In genomic region chr9:101228892-101229291, GRCm38 (mm10) we compare ENCODE assay signal across 24 mouse cellular contexts. TPM values are rescaled to one million over a fixed set of nuclear protein-coding genes. Genes with fewer than 3 reads are reported as not detected.
DNase-seq lines count a peak whose midpoint lies in the region; ATAC-seq and TF ChIP-seq lines count a peak whose summit lies in the region.
"Had no signal": no experiment of that assay in that cellular context is flagged by ENCODE, and none has a peak within 500 bp of the region (broad histone marks: within the 10 kb centered on the region; RNA-seq: fewer than 3 reads in every experiment).

No protein-coding gene starts in this region.

- no peaks in the 10 kb centered on the region for H3K27me3 ChIP-seq in heart, embryonic 12.5 days (replicated peaks)
- no peaks in the 10 kb centered on the region for H3K27me3 ChIP-seq in intestine, embryonic 15.5 days (replicated peaks)
- no peaks in the 10 kb centered on the region for H3K27me3 ChIP-seq in intestine, postnatal 0 days (replicated peaks; ENCODE audit: control insufficient read depth, insufficient read depth, low read length)
- H3K27me3 ChIP-seq: embryonic facial prominence, embryonic 12.5 days; embryonic facial prominence, embryonic 15.5 days; forebrain, embryonic 12.5 days; forebrain, embryonic 15.5 days; heart, embryonic 13.5 days; hindbrain, embryonic 12.5 days; hindbrain, embryonic 15.5 days had no signal

- no peaks in the 10 kb centered on the region; the same call in 1 of the 2 replicates for H3K4me1 ChIP-seq in heart, embryonic 12.5 days (replicated peaks)
- H3K4me1 ChIP-seq in intestine, embryonic 15.5 days (replicated peaks): no peaks in the 10 kb centered on the region
- H3K4me1 ChIP-seq in intestine, postnatal 0 days (replicated peaks; ENCODE audit: control insufficient read depth, insufficient read depth, low read length): no peaks in the 10 kb centered on the region
- H3K4me1 ChIP-seq: embryonic facial prominence, embryonic 12.5 days; embryonic facial prominence, embryonic 15.5 days; forebrain, embryonic 12.5 days; forebrain, embryonic 15.5 days; heart, embryonic 13.5 days; hindbrain, embryonic 12.5 days; hindbrain, embryonic 15.5 days had no signal

- no peak overlapping the region for H3K4me3 ChIP-seq in heart, embryonic 12.5 days
- H3K4me3 ChIP-seq in intestine, embryonic 15.5 days (replicated peaks): no peak overlapping the region
- no peak overlapping the region for H3K4me3 ChIP-seq in intestine, postnatal 0 days (ENCODE audit: low read depth, low read length)
- H3K4me3 ChIP-seq: embryonic facial prominence, embryonic 12.5 days; embryonic facial prominence, embryonic 15.5 days; forebrain, embryonic 12.5 days; forebrain, embryonic 15.5 days; heart, embryonic 13.5 days; hindbrain, embryonic 12.5 days; hindbrain, embryonic 15.5 days had no signal

- no peaks in the 10 kb centered on the region for H3K9me3 ChIP-seq in heart, embryonic 12.5 days (replicated peaks)
- H3K9me3 ChIP-seq in intestine, embryonic 15.5 days: no peaks in the 10 kb centered on the region
- no peaks in the 10 kb centered on the region for H3K9me3 ChIP-seq in intestine, postnatal 0 days (ENCODE audit: control insufficient read depth)
- H3K9me3 ChIP-seq: embryonic facial prominence, embryonic 12.5 days; embryonic facial prominence, embryonic 15.5 days; forebrain, embryonic 12.5 days; forebrain, embryonic 15.5 days; heart, embryonic 13.5 days; hindbrain, embryonic 12.5 days; hindbrain, embryonic 15.5 days had no signal

- H3K4me2 ChIP-seq in heart, embryonic 12.5 days: no peak overlapping the region
- H3K4me2 ChIP-seq in intestine, embryonic 15.5 days (replicated peaks): no peak overlapping the region
- H3K4me2 ChIP-seq in intestine, postnatal 0 days (replicated peaks; ENCODE audit: low read depth): no peak overlapping the region
- H3K4me2 ChIP-seq: embryonic facial prominence, embryonic 12.5 days; embryonic facial prominence, embryonic 15.5 days; forebrain, embryonic 12.5 days; forebrain, embryonic 15.5 days; heart, embryonic 13.5 days; hindbrain, embryonic 12.5 days; hindbrain, embryonic 15.5 days had no signal

- TF ChIP-seq CTCF in intestine, postnatal 0 days (IDR thresholded peaks at IDR 0.05; ENCODE audit: low read depth): no peak

- DNase-seq in adrenal gland, adult 2 months: peak; percentile 15
- no peak for DNase-seq in adrenal gland, adult 18-20 months (ENCODE audit: low spot score in 2 of 2)
- DNase-seq in Muller cell, postnatal 12 days (ENCODE audit: inconsistent ontology term): peak; percentile 53
- peak; percentile 43 for DNase-seq in brain, adult 2 months (ENCODE audit: low read depth, low spot score)
- no peak for DNase-seq in B cell, adult 2 months
- DNase-seq: adrenal gland, postnatal 10 days; cerebellum, adult 11 months; cerebellum, adult 2 months; cerebellum, adult 9-11 months; cerebellum, postnatal 25 days; gastrocnemius, postnatal 25 days; heart, adult 18-20 months; kidney, adult 18-20 months had no signal

- H3K9ac ChIP-seq in heart, embryonic 12.5 days: no peak overlapping the region
- no peak overlapping the region for H3K9ac ChIP-seq in intestine, embryonic 15.5 days
- no peak overlapping the region for H3K9ac ChIP-seq in intestine, postnatal 0 days (ENCODE audit: low read depth, low read length)
- H3K9ac ChIP-seq: embryonic facial prominence, embryonic 12.5 days; embryonic facial prominence, embryonic 15.5 days; forebrain, embryonic 12.5 days; forebrain, embryonic 15.5 days; heart, embryonic 13.5 days; hindbrain, embryonic 12.5 days; hindbrain, embryonic 15.5 days had no signal

- ATAC-seq in heart, embryonic 12.5 days (ENCODE audit: insufficient number of reproducible peaks, low FRiP score): no peak
- no peak for ATAC-seq in intestine, embryonic 15.5 days
- no peak for ATAC-seq in intestine, postnatal 0 days
- ATAC-seq: CD4-positive, CD25-positive, alpha-beta regulatory T cell, adult 4 months; forebrain, embryonic 15.5 days had no signal

- H3K27ac ChIP-seq in heart, embryonic 12.5 days (ENCODE audit: poor library complexity, severe bottlenecking): no peak overlapping the region
- H3K27ac ChIP-seq in intestine, embryonic 15.5 days: no peak overlapping the region
- H3K27ac ChIP-seq in intestine, postnatal 0 days (ENCODE audit: low read depth, low read length): no peak overlapping the region
- H3K27ac ChIP-seq: embryonic facial prominence, embryonic 12.5 days; embryonic facial prominence, embryonic 15.5 days; forebrain, embryonic 12.5 days; forebrain, embryonic 15.5 days; heart, embryonic 13.5 days; hindbrain, embryonic 12.5 days; hindbrain, embryonic 15.5 days had no signal

- H3K36me3 ChIP-seq in heart, embryonic 12.5 days: 0 out of 2 replicates have a peak, but pooled peaks cover 2% of the 10 kb centered on the region
- no peaks in the 10 kb centered on the region for H3K36me3 ChIP-seq in intestine, embryonic 15.5 days
- no peaks in the 10 kb centered on the region for H3K36me3 ChIP-seq in intestine, postnatal 0 days (ENCODE audit: control insufficient read depth, insufficient read depth)
- H3K36me3 ChIP-seq: embryonic facial prominence, embryonic 12.5 days; embryonic facial prominence, embryonic 15.5 days; forebrain, embryonic 12.5 days; forebrain, embryonic 15.5 days; hindbrain, embryonic 12.5 days had no signal

RNA-seq across cellular contexts. Expression of gene Ppp2r3a, which starts 22.7 kb away (rescaled TPM):
- total RNA-seq in adrenal gland, adult 2 months (2021): 10 to 100 TPM; 21.5 to 22.2 TPM
- 1.1 and 1.7 TPM in 2 replicates for polyA plus RNA-seq in adrenal gland, adult 2 months (2012; rRNA removed)
- 10 to 100 TPM; 15.1 to 22.2 TPM for total RNA-seq in adrenal gland, adult 18-20 months (2021)
- polyA plus RNA-seq in heart, embryonic 12.5 days (2016; fragmentation: Nextera tagmentation; extraction: Ambion mirVana): 80.5 and 83.7 TPM in 2 replicates
- 9.0 and 9.8 TPM in 2 replicates for polyA plus RNA-seq in intestine, embryonic 15.5 days (2015; fragmentation: Nextera tagmentation; extraction: Ambion mirVana)
- 4.5 and 5.0 TPM in 2 replicates for polyA plus RNA-seq in intestine, postnatal 0 days (2015; fragmentation: Nextera tagmentation; extraction: Ambion mirVana)

Comparison
In these comparisons a context has a peak if more than half of its experiments do, and no peak if none do; other contexts are left out.
1. DNase-seq: peak in adrenal gland, adult 2 months (single experiment), Muller cell, postnatal 12 days (single experiment) and brain, adult 2 months (single experiment); none in adrenal gland, adult 18-20 months (0 of 2) and B cell, adult 2 months (0 of 2).